Mouse (Mus musculus): ENCODE measurements around the gene Cyba. TPM values are rescaled to one million over a fixed set of nuclear protein-coding genes. Genes with fewer than 3 reads are reported as not detected.

The Cyba gene
- total RNA-seq, 2 experiments from 2014 or later: 6.6 to 7.1 TPM

- DNase-seq (ENCODE audit: extremely low spot score in 1 of 2, low spot score in 2 of 2): no peak
- intact Hi-C loops (cut with DNase I): no loop called here
- TF ChIP-seq CTCF (IDR thresholded peaks at IDR 0.05): no peak
- H3K4me3 ChIP-seq: no peak overlapping the region
- H3K27ac ChIP-seq: no peak overlapping the region
These were observed 17.2 kb downstream of the Cyba start for GRCm38 (mm10) chr8:122415554-122415953.

DNA sequence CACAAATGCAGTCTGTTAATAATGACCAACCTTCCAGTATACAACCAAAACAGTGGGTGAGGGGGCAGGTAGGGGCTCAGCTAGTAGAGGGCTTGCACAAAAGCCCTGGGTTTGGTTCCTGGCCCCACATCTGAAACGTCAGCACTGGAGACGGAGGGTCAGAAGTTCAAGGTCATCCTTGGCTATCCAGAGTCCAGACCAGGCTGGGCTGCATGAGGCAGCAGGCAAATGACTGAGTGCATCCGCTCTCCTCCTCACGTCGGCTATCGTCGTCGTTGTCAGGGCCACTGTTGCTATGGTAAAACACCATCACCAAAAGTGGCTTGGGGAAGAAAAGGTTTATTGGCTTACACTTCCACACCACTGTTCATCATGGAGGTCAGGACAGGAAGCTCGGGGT lies 18.4 kb downstream of the Cyba start:
- TF ChIP-seq CTCF (IDR thresholded peaks at IDR 0.05): no peak
- intact Hi-C loops (cut with DNase I): no loop called here
- no peak overlapping the region for H3K27ac ChIP-seq
- no peak overlapping the region for H3K4me3 ChIP-seq
- DNase-seq (ENCODE audit: extremely low spot score in 1 of 2, low spot score in 2 of 2): no peak

- Histone ChIP-seq H3K4me3 (no peak overlapping the region), H3K27ac (no peak overlapping the region)
- DNase-seq (ENCODE audit: extremely low spot score in 1 of 2, low spot score in 2 of 2): no peak
- intact Hi-C loops (cut with DNase I): no loop called here
- TF ChIP-seq CTCF (IDR thresholded peaks at IDR 0.05): no peak
These were observed 25.1 kb downstream of the Cyba start for GRCm38 (mm10) chr8:122407678-122408077.

DNA sequence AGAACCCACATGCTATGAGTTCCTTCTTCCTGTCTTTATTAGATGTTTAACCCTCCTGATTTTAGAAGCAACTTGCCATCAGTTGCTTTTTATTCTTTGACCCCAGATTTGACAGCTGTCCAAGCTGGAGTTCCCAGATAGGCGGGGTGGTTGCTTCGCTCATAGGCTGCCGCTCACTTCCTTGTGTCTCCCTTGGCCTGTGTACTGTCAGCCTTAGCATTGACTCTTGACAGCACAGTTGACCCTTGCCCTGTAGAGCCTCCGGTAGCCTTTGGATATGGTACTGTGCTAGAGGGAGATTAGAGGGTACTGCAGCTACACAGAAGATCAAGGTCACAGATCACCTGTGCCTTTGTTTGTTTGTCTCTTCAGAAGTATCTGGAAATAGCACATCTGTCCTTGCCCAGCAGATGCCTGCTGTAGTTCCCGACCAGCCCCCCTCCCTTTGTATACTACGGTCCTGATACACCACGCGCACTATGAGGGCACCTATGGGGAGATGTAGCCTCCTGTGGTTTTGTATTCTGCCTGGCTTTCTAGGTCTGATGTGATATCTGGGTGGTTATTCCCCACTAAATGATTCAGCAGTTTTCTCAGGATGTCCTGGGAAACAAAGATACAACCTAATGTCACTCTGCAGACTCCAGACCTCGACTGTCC lies 27.5 kb downstream of the Cyba start:
- intact Hi-C loops (cut with DNase I): no loop called here
- TF ChIP-seq CTCF (IDR thresholded peaks at IDR 0.05): no peak
- DNase-seq (ENCODE audit: extremely low spot score in 1 of 2, low spot score in 2 of 2): no peak

GRCm38 (mm10) chr8:122398186-122398585 lies 34.5 kb downstream of the Cyba start:
- TF ChIP-seq CTCF (IDR thresholded peaks at IDR 0.05): no peak
- H3K27ac ChIP-seq: no peak overlapping the region
- intact Hi-C loops (cut with DNase I): loop anchor here (10.0 kb wide), 1 partner anchor 387 kb away; no protein-coding TSS in a partner anchor
- DNase-seq (ENCODE audit: extremely low spot score in 1 of 2, low spot score in 2 of 2): no peak
- H3K4me3 ChIP-seq: no peak overlapping the region

More for the DNA sequence above, 27.5 kb downstream of the Cyba start:
- Histone ChIP-seq H3K4me3 (no peak overlapping the region), H3K27ac (no peak overlapping the region)

- Histone ChIP-seq H3K4me3 (no peak overlapping the region), H3K27ac (no peak overlapping the region)
- DNase-seq (ENCODE audit: extremely low spot score in 1 of 2, low spot score in 2 of 2): no peak
- no peak for TF ChIP-seq CTCF (IDR thresholded peaks at IDR 0.05)
- intact Hi-C loops (cut with DNase I): loop anchor here (10.0 kb wide), 1 partner anchor 390 kb away; no protein-coding TSS in a partner anchor
These were observed 37.4 kb downstream of the Cyba start for GRCm38 (mm10) chr8:122395291-122395690.

DNA sequence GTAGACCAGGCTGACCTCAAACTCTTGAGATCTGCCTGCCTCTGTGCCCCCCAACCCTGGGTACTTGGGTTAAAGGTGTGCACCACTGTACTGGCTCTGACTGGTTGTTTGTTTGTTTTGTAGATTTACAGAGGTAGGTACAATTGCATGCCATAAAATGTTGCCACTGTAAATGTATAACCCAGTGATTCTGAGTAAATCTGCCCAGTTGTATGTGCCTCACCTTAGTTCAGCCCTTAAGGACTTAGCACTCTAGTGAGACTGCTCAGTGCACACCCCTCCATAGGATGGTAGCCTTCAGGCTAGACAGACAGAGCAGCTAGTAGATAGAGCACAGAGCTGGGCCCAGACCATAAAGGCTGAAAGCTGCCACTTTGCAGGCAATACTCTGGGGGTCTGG lies 39.0 kb downstream of the Cyba start:
- no peak for DNase-seq (ENCODE audit: extremely low spot score in 1 of 2, low spot score in 2 of 2)
- Histone ChIP-seq H3K4me3 (no peak overlapping the region), H3K27ac (no peak overlapping the region)
- intact Hi-C loops (cut with DNase I): loop anchor here (10.0 kb wide), 1 partner anchor 391 kb away; no protein-coding TSS in a partner anchor
- no peak for TF ChIP-seq CTCF (IDR thresholded peaks at IDR 0.05)

DNA sequence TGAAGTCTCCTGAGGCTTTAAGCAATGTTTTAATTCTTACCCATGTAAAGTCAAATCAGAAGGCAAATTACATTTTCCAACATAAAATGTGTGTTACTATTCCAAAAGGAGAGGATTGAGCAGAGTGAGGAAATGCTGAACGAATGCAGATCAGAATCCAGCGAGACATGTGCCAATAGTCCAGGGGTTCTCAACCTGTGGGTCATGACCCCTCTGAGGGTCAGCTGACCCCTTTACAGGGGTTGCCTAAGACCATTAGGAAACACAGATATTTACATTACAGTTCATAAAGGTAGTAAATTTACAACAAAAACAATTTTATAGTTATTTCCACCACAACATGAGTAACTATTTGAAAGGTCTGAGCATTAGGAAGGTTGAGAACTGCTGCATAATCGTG lies 42.0 kb downstream of the Cyba start:
- intact Hi-C loops (cut with DNase I): loop anchor here (10.0 kb wide), 1 partner anchor 394 kb away; no protein-coding TSS in a partner anchor
- no peak for TF ChIP-seq CTCF (IDR thresholded peaks at IDR 0.05)
- DNase-seq (ENCODE audit: extremely low spot score in 1 of 2, low spot score in 2 of 2): no peak
- H3K27ac ChIP-seq: no peak overlapping the region
- no peak overlapping the region for H3K4me3 ChIP-seq

DNA sequence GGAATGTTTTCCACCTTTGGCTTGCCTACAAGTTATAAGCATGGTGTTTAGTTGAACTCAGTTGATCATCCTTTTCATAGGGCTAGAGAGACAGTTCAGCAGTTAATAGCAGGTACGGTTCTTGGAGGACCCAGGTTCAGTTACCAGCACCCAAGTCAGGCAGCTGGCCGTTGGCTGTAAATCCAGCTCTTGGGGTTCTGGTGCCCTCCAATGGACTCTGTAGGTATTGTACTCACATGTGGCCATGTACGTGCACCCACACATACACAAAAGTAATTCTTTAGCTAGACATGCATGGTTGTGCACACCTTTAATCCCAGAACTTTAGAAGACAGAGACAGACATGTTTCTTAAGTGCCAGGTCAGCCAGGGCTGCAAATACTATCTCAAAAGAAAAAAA lies 43.4 kb downstream of the Cyba start:
- intact Hi-C loops (cut with DNase I): no loop called here
- peak; percentile 21 for TF ChIP-seq CTCF (IDR thresholded peaks at IDR 0.05)
- Histone ChIP-seq H3K4me3 (no peak overlapping the region), H3K27ac (no peak overlapping the region)
- DNase-seq (ENCODE audit: extremely low spot score in 1 of 2, low spot score in 2 of 2): no peak

DNA sequence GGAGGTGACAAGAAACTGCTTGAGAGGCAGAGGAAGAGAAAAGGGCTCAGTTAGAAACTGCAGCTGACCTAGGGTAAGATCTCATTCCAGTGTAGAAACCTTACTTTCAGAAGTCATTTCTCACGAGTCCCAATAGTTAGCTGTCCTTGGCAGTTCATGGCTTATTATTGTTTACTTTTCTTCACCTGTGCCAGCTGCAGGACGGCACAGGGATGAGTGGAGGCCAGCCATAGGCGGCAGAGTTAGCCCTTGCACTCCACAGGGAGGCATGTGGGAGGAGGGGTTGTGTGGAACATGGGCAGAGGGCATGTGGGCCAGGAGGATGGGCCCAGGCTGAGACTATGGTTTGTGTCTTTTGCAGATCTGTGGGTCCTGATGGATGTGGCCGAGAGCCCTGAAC lies 49.7 kb downstream of the Cyba start:
- TF ChIP-seq CTCF (IDR thresholded peaks at IDR 0.05): no peak
- no peak overlapping the region for H3K27ac ChIP-seq
- intact Hi-C loops (cut with DNase I): no loop called here
- H3K4me3 ChIP-seq: no peak overlapping the region
- no peak for DNase-seq (ENCODE audit: extremely low spot score in 1 of 2, low spot score in 2 of 2)

- Histone ChIP-seq H3K27ac (peak within 1 kb of the TSS; percentile 88), H3K4me3 (peak within 1 kb of the TSS; percentile 75)
- intact Hi-C loops (cut with DNase I): loop anchor here (2.0 to 5.0 kb wide), 3 partner anchors 66 to 426 kb away; partner anchors contain the start of genes Ctu2, Mvd and Rnf166
- peak; percentile 99 to 100 for DNase-seq (ENCODE audit: extremely low spot score in 1 of 2, low spot score in 2 of 2)
- TF ChIP-seq CTCF (IDR thresholded peaks at IDR 0.05): peak; percentile 50
These were observed 56.1 kb downstream of the Cyba start, which contains the start of gene Zc3h18 for GRCm38 (mm10) chr8:122376365-122377231. Gene Zc3h18 (plus strand): TSS chr8:122376609.

Data from left cerebral cortex, adult 2 months (tissue).